Mouse (Mus musculus) small intestine, adult 2 months (tissue): ENCODE results near the gene Ece1. TPM values are rescaled to one million over a fixed set of nuclear protein-coding genes. Genes with fewer than 3 reads are reported as not detected.

Experiments
- H3K27ac ChIP-seq: fragments of 200-500 bp; 2 replicates; pipeline ENCODE4 v1.5.1; 2012; ENCODE audit warnings: low read depth, low read length, control low read depth, inconsistent platforms; ENCODE audit not compliant: insufficient read depth
- H3K27me3 ChIP-seq: fragments of 200-500 bp; 2 replicates; pipeline ENCODE4 v1.6.1; 2012; ENCODE audit warnings: mild to moderate bottlenecking, moderate library complexity, low read length, inconsistent platforms; ENCODE audit not compliant: control insufficient read depth, insufficient read depth
- H3K36me3 ChIP-seq: fragments of 200-500 bp; 2 replicates; pipeline ENCODE4 v1.6.1; 2012; ENCODE audit warnings: mild to moderate bottlenecking, low read length, control low read depth, inconsistent platforms; ENCODE audit not compliant: control insufficient read depth, insufficient read depth
- H3K4me1 ChIP-seq: fragments of 200-500 bp; 2 replicates; pipeline ENCODE4 v1.6.1; 2012; ENCODE audit warnings: low read length, inconsistent platforms, mixed read lengths; ENCODE audit not compliant: control insufficient read depth, insufficient read depth, insufficient read length
- H3K4me3 ChIP-seq: fragments of 200-500 bp; 2 replicates; pipeline ENCODE4 v1.5.1; 2012; ENCODE audit warnings: low read depth, mild to moderate bottlenecking, control low read depth, inconsistent platforms, low read length, moderate library complexity
- CTCF ChIP-seq: fragments of 200-500 bp; IDR thresholded peaks from 2 replicates; pipeline ENCODE4 v1.5.1; 2012; ENCODE audit warnings: low read depth, mild to moderate bottlenecking, control low read depth, inconsistent platforms, low read length, moderate library complexity, mixed read lengths; ENCODE audit not compliant: insufficient replicate concordance, insufficient read length; ENCODE audit errors: extremely low read depth
- POLR2A ChIP-seq: fragments of 200-500 bp; IDR thresholded peaks from 2 replicates; pipeline ENCODE4 v1.6.1; 2012; ENCODE audit warnings: low read depth, mild to moderate bottlenecking, control low read depth, inconsistent platforms, low read length, moderate library complexity
- WGBS: fragments of 180-500 bp; shearing (Covaris S2); methylation state at CpG from one replicate; pipeline ENCODE4 v1.1.7; 2018; 5-methylcytosine and 5-hydroxymethylcytosine counted together
- polyA plus RNA-seq: library from polyadenylated mRNA; depleted of rRNA; stranded (reverse); fragments of >200 nt; gene quantifications from 2 replicates; pipeline ENCODE4 v1.2.3, GENCODE M21; 2012

Ece1 gene
- polyA plus RNA-seq, 1 experiment = 37.7 TPM

- Histone ChIP-seq H3K4me1 (peaks cover 7% of the 10 kb centered on the region), H3K27me3 (no peaks in the 10 kb centered on the region), H3K4me3 (no peak overlapping the region), H3K36me3 (peaks cover 23% of the 10 kb centered on the region), H3K27ac (no peak overlapping the region)
- 86% methylated on average over 15 of the region's 15 CpGs for WGBS
- no peak for TF ChIP-seq POLR2A
- TF ChIP-seq CTCF = no peak
These were observed 61.0 kb downstream of the Ece1 start for GRCm38 (mm10) chr4:137923052-137923451.

DNA sequence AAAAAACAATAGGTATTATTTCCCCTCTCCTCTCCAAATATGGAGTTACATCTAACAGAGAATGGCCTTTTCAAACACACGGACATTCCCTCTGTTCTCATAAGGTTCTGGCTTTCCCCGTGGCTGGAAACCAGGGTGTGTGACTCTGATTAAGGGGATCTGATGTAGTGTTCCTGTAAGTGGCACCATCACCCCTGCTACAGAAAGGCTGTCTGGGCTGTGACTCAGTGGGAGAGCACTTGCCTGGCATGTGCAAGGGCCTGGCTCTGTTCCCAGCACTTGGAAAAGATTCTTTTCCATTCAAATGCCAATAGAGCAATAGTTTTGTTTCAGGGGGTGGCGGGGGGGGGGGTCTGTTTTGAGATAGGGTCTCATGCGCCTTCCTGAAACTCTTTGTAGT, 63.1 kb downstream of the Ece1 start:
- H3K27me3 ChIP-seq = no peaks in the 10 kb centered on the region
- peaks cover 26% of the 10 kb centered on the region for H3K36me3 ChIP-seq
- 80% methylated on average over 4 of the region's 4 CpGs for whole genome bisulfite sequencing
- H3K4me1 ChIP-seq = peaks cover 10% of the 10 kb centered on the region; the same call in 1 of the 2 replicates
- no peak for TF ChIP-seq CTCF
- no peak for TF ChIP-seq POLR2A
- H3K27ac ChIP-seq = no peak overlapping the region
- H3K4me3 ChIP-seq = no peak overlapping the region

DNA sequence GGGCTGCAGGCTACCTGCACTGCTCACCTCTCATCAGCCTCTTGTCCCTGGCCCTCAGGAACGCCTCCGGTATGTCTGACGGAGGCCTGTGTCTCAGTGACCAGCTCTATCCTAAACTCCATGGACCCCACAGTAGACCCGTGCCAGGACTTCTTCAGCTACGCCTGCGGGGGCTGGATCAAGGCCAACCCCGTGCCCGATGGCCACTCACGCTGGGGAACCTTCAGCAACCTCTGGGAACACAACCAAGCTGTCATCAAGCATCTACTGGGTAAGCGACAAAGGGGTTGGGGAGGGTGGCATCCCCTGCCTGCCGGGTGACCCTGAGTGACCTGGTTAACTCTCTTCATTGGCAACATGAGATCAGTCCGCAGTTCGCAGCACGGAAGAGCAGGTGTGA, 64.1 kb downstream of the Ece1 start:
- H3K27ac ChIP-seq = no peak overlapping the region
- TF ChIP-seq CTCF = no peak
- TF ChIP-seq POLR2A = no peak
- WGBS = 90% methylated on average over 14 of the region's 14 CpGs
- no peak overlapping the region for H3K4me3 ChIP-seq
- peaks cover 10% of the 10 kb centered on the region; the same call in 1 of the 2 replicates for H3K4me1 ChIP-seq
- no peaks in the 10 kb centered on the region for H3K27me3 ChIP-seq
- peaks cover 24% of the 10 kb centered on the region for H3K36me3 ChIP-seq

DNA sequence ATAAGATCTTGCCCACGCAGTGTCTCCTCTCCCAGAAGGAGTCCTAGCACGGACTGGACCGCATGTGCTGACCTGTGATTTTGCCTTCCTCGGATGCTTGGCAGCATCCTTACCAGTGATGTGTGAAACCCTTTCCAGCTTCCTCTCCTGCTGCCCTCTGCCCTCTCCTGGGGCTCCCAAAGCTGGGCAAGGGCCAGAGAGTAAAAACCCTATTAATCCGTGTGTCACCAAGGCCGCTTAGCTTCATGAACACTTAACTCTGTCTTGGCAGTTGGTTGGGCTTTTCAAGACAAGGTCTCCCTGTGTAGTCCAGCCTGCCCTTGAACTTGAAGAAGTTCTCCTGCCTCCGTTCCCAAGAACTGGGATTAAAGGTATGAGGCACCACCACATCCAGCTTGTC, 65.1 kb downstream of the Ece1 start:
- H3K36me3 ChIP-seq = peaks cover 24% of the 10 kb centered on the region
- TF ChIP-seq POLR2A = no peak
- TF ChIP-seq CTCF = no peak
- no peaks in the 10 kb centered on the region for H3K27me3 ChIP-seq
- H3K4me1 ChIP-seq = peaks cover 15% of the 10 kb centered on the region
- no peak overlapping the region for H3K27ac ChIP-seq
- H3K4me3 ChIP-seq = no peak overlapping the region
- 86% methylated on average over 7 of the region's 7 CpGs for WGBS

GRCm38 (mm10) chr4:137927741-137928535, 65.9 kb downstream of the Ece1 start:
- H3K4me1 ChIP-seq = peaks cover 15% of the 10 kb centered on the region
- peaks cover 27% of the 10 kb centered on the region for H3K36me3 ChIP-seq
- no peak overlapping the region for H3K4me3 ChIP-seq
- 89% methylated on average over 12 of the region's 12 CpGs for WGBS
- H3K27me3 ChIP-seq = no peaks in the 10 kb centered on the region
- TF ChIP-seq CTCF (no peak), POLR2A (no peak)
- H3K27ac ChIP-seq = no peak overlapping the region

- Histone ChIP-seq H3K4me1 (peaks cover 15% of the 10 kb centered on the region), H3K36me3 (peaks cover 27% of the 10 kb centered on the region), H3K4me3 (no peak overlapping the region), H3K27ac (no peak overlapping the region), H3K27me3 (no peaks in the 10 kb centered on the region)
- no peak for TF ChIP-seq POLR2A
- TF ChIP-seq CTCF = no peak
- WGBS = 88% methylated on average over 1 of the region's 1 CpGs
These were observed 66.8 kb downstream of the Ece1 start for GRCm38 (mm10) chr4:137928813-137929212.

DNA sequence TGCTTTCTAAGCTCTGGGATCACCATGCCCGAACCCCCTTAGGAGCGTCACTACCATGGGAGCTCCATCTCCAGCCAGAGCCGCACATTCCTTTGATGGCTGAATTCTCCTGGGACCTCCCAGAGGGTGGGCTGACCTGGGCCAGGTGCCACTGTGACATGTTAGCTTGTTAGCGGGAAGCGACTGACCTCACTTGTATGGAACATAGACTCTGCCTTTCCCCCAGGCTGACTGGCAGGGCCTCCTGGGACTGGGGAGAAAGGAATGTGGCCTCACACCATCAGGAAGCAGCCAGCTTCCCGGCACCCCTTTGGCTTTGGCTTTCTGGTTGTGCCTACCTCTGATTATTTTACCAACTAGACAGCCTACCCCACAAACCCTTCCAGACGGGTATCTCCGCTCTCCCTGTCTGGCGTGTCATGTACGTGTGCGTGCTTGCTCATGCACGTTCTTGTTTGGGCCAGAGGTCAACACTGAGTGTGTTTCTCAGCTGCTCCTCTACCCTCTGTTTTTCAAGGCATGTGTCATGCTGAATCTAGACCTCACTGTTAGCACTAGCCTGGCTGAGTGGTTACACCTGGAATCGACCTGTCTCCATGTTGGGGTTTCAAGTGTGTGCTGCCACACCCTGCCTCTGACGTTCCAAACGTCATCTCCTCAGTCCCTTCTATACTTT, 67.4 kb downstream of the Ece1 start:
- Histone ChIP-seq H3K36me3 (peaks cover 31% of the 10 kb centered on the region), H3K27me3 (no peaks in the 10 kb centered on the region), H3K27ac (peak overlapping the region; percentile 8; the same call in 1 of the 2 replicates), H3K4me3 (no peak overlapping the region), H3K4me1 (peaks cover 15% of the 10 kb centered on the region)
- no peak for TF ChIP-seq CTCF
- no peak for TF ChIP-seq POLR2A
- WGBS = 77% methylated on average over 15 of the region's 15 CpGs
